Mouse (Mus musculus): ENCODE results near the gene Myoz2.

DNA sequence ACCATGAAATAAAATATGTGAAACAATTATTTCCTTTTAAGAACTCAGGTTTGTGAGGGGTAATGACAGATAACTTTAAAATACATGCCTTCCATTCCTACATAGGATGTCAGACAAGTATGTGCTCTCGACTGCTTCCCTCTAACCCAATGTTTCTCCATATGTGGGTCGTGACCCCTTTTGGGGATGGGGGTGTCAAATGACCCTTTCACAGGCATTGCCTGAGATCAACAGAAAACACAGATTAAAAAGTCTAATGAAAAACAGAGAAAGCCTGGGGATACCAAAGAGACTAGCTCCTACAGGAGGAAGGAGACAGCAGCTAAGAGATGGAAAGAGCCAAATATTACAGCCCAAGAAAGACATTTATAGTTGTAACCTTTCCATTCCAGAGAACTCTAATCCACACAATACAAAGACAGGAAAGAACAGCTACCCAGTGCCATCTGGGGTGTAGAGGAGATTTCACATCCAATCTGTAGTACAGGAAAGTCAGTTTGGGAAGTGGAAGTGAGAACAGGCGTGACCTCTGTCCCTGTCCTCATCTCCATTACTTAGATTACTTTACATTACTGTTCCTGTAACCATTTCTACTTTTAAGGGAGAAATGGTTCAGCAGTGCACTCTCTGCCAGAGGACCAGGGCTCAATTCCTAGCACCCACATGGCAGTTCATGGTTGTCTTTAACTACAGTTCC lies 62.5 kb downstream of the Myoz2 start:
- no peak for TF ChIP-seq CEBPB (IDR thresholded peaks at IDR 0.05; ENCODE audit: low read depth)
- no peak for TF ChIP-seq FOSL1 (IDR thresholded peaks at IDR 0.05; ENCODE audit: insufficient read depth, low read length, poor library complexity, severe bottlenecking)
- TF ChIP-seq CTCF (IDR thresholded peaks at IDR 0.05; ENCODE audit: control insufficient read depth, insufficient read depth, insufficient read length): no peak
